Mouse (Mus musculus) cerebellum, adult 11-12 months (tissue): Measurements from ENCODE around the gene Ypel3.

ENCODE experiments used
- DNase-seq: peaks from one replicate; pipeline ENCODE4 v3.0.0; 2022

The Ypel3 gene

DNA sequence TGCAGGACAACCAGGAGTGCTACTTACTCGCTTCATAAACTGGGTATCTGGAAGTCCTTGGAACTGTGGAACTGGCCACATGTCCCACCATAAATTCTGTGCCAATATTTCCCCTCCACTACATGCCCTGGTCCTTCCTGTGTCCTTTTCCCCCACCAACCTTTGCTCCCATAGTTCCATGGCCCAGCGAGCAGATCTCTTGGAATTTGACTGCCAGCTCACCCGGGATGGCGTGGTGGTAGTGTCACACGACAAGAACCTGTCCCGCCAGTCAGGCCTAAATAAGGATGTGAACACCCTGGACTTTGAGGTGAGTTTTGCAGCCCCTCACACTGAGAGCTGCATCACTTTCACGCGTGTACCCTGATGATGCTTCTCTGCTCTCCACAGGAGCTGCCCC, 9.8 kb upstream of the Ypel3 start:
- DNase-seq = peak; percentile 9

DNA sequence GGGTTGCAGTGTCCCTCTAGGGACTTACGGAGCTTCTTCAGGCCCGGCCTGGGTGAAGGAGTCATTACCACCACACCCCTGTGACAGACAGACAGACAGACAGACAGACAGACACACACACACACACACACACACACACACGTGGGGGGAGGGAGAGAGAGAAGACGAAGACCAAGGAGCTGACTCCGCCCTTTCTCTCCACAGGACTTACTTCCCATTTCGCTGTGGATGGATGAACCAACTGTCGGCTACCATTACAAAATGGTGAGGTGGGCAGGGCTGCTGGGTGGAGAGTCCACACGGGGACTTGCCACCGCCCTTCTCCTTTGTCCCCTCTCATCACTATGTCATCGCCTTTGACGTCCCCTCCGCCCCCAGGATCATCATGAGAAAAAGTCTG, 6.0 kb upstream of the Ypel3 start:
- no peak for DNase-seq

DNA sequence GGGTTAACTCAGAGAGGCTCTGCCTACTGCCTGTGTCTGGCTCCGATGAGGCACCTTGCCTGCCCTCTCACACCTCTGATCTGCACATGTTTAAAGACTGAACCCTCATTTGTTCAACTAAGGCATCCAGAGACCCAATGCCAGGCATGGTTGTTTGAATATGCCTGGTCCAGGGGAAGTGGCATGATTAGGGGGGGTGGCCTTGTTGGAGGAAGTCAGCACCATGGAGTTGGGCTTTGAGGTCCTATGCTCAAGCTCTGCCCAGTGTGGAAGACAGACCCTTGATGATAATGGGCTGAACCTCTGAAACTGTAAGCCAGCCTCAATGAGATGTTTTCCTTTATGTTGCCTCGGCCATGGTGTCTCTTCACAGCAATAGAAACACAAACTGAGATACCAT, 3.4 kb upstream of the Ypel3 start:
- DNase-seq = no peak

DNA sequence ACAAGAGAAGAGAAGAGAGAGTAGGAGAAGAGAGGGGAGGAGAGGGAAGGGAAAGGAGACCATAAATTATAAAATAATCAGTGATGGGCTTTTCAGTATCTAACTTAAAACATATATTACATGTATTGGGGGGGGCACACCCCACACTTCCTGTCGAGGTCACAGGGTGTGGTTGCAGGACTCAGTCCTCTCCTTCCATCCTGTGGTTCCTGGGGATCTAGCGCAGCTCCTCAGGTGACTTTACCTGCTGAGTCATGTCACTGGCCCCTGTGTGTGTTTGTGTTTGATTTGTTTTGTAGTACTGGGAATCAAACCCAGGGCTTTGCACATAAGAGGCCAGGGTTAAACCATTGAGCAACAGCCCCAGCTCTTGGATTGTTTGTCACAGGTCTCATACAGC, 2.3 kb upstream of the Ypel3 start:
- DNase-seq = no peak

DNA sequence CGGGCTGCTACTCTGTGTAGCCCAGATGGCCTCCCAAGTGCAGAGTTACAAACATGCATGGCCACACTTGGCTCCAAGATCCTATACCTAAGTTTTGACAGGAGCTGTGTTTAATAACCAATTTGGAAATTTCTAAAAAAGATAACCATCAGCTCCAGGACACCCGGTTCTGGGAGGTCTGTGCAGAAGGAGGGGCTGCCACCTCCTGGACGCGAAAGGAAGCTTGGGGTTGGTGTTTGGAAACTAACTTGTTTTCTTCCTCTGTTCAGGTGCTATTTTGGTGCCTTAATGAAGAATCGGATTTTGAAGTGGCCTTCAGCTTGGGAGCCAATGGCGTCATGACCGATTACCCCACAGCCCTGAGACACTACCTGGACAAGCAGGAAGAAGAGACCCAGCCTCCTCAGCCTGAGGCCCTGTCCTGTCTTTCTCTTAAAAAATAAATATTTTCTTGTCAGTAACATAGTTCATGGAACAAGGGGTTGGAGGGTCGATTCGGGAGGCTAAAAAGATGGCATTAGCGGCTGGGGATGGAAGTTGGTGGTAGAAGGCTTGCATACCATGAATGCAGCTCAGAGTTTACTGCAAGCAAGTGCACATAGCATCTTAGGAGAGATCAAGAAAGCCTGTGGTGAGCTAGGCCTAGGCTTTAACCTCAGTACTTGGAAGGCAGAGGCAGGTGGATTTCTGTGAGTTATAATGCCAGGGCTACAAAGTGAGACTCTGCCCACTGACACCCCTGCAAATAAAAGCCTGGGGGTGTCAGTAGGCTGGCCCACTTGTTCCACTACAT, 1.4 kb upstream of the Ypel3 start:
- DNase-seq = peak; percentile 36

DNA sequence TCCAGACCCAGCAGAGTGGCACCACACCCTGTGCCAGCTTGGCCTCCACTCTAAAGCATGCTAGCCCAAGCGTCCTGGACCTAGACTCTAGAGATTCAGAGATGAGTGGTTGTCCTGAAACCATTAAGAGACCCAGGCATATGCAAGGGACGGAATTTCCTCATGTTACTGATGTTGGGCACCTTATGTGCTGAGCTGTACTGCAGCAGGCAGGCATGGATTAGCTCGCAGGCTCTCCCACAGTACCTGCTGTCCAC, 849 bp upstream of the Ypel3 start:
- peak; percentile 50 for DNase-seq

DNA sequence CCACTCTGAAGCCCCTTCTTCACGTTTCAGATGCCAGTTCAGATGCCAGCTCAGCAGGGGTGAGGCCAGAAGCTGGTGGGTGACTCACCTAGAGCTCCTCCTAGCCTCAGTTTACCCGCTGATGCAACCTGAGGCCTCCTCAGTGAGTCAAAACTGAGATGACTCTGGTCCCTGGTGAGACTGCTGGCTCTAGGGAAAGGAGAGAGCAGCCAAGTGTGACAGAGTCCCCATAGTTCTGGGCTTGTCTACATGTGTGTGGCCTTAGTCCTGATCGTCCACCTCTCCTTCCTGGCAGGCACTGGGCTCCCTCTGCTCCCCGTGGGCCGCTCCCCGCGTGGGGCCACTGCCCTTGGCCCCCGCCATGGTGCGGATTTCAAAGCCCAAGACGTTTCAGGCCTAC, 721 bp downstream of the Ypel3 start:
- DNase-seq = peak; percentile 76

DNA sequence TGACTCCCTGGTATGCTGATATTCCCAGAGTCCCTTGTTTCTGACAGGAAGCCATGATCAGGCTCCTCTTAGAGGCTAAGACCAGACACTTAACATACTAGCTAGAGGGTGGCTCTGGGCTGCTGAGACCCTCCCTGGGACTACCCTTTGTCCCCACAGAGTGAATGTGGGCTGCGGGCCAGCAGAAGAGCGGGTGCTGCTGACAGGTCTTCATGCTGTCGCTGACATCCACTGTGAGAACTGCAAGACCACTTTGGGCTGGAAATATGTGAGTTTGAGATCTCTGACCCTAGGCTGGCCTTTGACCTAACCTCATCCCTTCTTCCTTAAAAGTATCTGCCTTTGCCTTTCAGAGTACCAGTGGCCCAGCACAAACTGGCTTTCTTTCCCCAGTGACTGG, 1.4 kb downstream of the Ypel3 start:
- DNase-seq = peak; percentile 66

DNA sequence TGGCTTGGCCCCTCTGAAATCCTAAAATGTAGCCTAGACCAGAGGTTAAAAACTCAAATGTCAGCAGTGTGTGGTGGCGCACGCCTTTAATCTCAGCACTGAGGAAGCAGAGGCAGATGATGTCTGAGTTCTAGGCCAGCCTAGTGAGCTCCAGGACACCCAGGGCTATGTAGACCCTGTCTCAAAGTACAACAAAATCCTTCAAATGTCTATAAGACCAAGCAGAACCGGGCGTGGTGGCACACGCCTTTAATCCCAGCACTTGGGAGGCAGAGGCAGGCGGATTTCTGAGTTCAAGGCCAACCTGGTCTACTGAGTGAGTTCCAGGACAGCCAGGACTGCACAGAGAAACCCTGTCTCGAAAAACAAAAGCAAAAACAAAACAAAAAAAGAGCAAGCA, 2.3 kb downstream of the Ypel3 start:
- peak; percentile 36 for DNase-seq

DNA sequence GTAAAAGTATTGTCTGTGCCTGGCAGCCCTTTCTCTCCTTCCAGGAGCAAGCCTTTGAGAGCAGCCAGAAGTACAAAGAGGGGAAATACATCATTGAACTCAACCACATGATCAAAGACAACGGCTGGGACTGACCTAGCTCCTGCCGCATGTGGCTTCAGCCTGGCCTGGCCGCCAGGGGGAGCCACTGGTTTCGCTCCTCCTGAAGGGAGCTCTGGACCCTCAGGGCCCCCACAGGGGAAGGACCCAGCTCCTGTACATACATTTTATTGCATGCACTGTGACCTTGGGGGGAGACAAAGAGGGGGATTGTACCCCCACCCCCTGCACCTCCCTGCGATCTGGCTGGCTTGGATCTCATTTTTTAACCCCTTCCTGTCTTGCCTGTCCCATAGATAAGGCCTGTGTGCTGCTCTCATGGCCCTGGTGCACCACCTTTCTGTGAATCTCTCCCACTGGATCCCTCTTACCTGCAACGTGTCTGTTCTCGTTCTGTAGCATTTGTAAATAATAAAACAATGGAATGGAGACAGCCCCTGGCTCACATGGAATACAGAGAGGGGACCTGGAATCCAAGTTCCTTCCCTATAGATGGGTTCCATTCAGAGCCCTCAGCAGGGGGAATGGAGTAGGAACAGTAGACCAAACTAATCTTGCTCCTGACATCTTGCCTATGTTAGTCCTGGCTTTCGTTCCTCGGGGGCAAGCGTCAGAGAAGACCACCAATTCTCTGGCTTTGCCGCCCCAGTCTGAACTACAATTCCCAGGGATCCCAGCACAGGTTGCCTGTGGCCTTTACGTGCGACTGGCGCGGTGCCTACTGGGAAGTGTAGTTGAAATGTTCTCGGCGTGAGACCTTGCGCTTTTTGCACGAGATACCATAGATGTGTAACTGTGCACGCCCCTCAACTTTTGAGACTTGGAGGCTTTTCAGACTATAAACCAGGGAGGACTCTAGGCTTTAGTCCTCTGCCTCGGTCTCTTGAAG, 3.5 kb downstream of the Ypel3 start:
- peak; percentile 86 for DNase-seq

DNA sequence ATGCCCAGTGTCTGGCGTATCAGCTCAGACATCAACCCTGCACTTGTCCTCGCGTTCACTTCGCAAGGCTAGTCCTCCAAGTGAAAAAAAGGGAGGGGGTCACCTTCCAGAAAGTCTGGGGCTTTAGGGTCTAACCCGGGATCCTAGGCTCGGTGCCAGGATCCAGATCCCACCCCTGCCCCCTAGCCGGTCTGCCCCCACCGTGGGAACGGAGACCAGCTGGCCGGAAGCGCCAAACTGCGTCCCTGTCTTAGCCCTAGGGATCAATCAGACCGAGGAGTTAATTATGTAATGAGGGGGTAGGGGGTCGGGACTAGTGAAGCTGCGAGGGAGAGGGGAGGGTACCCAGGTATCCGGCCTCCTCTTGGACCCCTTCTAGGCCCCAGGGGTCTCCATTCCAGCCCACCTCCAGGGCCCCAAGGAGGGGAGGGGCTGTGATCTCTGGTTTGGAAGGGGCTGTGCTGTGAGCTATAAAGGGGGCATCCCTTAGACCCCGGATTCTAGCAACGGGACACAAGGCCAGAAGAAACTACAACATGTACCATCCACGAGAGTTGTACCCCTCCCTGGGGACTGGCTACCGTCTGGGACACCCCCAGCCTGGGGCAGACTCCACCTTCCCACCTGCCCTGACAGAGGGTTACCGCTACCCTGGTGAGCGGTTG, 4.3 kb downstream of the Ypel3 start, which contains the start of gene Tbx6:
Gene Tbx6, plus strand, starts transcription at position 513 of the 665 bp plus-strand sequence.
- DNase-seq = peak; percentile 78

DNA sequence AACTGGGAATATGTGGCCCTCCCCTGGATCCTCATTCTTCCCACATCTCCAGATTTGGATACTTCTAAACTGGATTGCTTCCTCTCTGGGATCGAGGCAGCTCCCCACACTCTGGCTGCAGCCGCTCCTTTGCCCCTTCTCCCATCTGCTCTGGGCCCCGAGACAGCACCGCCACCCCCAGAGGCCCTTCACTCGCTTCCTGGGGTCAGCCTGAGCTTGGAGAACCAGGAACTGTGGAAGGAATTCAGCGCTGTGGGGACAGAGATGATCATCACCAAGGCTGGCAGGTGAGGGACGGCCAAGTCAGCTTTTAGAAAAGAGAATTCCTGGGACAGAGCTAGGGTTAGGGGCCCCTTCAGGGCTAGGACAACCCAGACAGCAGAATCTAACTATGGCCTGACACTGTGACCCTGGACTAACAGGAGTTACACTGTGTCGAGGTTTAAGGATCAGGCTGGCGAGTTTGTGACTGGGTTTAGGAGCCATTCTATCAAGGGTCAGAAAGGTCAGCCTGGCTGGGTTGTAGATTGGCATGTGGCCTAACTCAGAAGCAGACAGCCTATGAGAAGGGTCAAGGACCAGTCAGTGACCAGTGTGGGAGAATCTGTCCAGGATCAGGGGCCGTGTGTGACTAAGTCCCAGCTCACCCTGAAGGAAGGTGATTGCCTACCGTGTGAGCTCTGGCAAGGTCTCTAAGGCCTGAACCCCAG, 5.1 kb downstream of the Ypel3 start:
- peak; percentile 54 for DNase-seq

DNA sequence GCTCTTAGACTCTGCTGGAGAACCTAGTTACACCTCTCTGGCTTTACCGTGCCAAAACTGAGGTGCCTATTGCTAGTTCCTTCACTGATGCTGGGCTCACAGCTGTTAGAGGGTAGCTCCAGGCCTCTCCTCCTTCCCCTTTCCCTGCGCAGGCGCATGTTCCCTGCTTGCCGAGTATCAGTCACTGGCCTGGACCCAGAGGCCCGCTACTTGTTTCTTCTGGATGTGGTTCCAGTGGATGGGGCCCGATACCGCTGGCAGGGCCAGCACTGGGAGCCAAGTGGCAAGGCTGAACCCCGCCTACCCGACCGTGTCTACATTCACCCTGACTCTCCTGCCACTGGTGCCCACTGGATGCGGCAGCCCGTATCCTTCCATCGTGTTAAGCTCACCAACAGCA, 5.9 kb downstream of the Ypel3 start:
- DNase-seq = peak; percentile 58

DNA sequence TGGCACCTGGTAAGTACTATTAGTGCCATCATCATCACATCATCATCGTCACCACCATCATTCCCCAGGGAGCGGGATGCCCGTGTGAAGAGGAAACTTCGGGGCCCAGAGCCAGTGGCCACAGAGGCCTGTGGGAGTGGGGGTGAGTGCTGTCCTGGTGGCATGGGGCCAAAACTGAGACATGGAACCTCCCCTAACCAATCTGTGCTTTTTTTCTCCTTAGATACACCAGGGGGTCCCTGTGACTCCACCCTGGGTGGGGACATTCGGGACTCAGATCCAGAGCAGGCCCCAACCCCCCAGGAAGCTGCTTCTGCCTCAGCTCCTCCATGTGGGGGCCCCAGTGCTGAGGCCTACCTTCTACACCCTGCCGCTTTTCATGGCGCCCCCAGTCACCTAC, 7.7 kb downstream of the Ypel3 start:
- peak; percentile 53 for DNase-seq

DNA sequence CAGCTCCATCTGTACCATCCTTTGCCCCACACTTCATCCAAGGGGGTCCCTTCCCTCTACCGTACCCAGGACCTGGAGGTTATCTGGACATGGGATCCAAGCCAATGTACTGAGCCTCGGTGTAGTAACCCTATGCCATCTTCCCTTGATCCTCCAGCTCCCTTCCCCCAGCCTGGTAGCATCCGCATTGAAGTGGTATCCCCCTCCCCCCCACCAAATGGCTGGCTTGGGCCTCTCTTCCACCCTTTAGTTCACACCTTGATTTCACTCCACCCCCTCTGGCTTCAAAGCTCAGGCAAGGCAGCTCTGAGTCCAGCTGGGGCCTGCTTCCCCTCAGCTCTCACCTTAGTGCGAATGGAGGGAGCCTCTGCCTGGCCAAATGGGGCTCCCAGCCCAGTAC, 8.3 kb downstream of the Ypel3 start:
- peak; percentile 37 for DNase-seq

DNA sequence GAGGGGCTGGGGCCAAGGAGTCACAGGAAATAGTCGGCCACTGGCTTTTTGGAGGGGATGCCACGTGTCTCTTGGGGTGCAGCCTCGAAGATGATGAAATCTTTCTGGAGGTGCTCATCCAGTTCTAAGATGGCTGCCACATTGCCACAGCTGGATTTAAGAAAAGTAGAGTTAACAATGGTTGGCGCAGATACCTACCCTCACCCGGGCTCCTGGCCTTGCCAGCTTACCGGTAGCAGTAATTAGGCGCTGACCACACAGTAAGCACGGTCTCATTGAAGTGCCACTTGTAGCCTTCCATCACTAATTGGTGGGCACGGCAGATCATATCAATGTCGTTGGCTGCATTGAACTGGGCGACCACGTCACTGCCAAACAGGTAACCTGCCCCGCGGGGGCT, 9.4 kb downstream of the Ypel3 start:
- DNase-seq = no peak

DNA sequence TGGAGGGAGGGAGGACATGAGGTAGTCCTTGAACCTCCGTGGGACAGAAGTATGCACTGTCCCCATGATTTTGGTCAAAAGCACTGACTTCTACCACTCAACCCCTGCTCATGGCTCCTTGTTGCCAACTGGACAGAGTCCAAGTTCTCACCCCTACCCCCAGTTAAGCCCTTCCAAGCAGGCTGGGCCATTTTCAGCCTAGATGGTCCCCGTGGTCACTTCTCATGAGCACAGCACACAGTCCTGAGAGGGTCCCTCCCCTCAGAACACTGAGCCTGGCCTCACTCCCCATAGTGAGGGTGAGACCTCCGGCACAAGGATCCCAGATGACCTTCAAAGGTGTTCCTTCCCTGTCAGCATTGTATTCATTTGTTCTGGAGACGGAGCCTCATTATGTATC, 12.4 kb downstream of the Ypel3 start:
- DNase-seq = no peak

DNA sequence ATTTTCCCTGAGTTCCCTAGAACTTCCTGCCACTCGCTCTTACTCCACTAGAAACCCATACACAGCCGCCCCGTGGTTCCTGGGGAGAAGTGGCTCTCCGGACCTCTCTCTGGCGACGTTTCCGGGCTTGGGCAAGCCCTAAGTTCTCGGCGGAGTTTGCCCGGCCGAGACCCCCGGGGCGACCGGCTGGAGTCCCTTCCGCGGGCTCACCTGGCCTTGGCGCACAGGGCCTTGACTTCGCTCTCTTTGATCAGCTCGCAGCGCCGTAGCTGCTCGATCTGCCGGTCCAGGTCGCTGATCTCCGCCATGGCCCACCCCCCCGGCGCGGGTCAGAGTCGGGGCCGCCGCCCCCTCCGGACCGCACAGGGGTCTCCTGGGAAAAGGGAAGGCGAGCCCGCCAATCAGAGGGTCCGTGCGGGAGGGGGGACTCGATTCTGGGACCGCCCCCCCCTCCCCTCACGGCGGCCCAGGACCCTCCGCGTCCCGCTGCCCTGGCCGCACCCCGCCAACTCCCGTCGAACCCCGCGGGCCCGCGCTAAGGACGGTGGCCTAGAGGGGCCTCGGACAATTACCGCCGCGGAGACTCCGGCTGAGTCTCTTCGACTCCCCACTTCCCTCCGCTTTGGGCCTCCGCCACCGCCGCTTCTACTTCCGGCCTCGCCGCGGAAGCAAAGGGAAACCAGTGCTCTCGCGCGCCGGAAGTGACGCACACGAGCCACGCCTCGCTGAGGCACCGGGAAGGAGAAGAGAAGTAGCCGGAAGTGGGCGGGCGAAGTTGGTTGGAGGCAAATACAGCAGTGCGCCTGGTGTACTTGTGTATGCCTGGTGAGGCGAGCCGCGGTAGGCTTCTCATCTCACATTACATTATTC, 15.3 kb downstream of the Ypel3 start, which contains the start of gene Ppp4c:
Gene Ppp4c, minus strand, starts transcription at position 646 of the 870 bp plus-strand sequence.
- DNase-seq = peak; percentile 96

DNA sequence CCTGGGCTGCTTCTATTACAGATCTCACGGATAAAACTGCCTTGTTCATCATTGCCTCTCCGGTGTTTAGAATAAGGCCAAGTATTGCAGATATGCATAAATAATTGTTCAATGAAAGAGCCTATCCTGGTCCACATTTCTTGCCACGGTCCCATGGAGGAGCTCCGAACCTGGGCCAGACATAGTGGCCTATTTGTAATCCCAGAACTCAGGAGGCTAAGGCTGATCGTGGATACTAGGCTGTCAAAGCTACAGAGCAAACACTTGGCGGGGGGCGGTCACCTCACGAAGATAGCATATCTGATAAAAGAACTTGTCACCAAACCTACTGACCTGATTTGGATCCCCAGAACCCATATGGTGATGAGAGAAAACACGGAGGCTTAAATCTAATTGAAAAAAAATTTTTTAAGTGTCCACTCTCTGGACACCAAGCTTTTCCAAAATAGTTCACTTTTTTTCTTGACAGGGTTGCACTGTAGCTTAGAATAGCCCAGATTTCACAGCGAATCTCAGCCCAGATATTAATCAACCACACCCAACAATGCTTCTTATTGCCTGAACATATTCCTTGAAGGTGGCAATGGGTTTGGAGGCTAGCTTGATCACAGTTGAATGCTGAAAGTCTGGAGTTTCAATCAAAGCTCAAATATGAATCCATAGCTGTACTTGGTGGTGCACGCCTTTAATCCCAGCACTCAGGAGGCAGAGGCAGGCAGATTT, 16.1 kb downstream of the Ypel3 start:
- no peak for DNase-seq

DNA sequence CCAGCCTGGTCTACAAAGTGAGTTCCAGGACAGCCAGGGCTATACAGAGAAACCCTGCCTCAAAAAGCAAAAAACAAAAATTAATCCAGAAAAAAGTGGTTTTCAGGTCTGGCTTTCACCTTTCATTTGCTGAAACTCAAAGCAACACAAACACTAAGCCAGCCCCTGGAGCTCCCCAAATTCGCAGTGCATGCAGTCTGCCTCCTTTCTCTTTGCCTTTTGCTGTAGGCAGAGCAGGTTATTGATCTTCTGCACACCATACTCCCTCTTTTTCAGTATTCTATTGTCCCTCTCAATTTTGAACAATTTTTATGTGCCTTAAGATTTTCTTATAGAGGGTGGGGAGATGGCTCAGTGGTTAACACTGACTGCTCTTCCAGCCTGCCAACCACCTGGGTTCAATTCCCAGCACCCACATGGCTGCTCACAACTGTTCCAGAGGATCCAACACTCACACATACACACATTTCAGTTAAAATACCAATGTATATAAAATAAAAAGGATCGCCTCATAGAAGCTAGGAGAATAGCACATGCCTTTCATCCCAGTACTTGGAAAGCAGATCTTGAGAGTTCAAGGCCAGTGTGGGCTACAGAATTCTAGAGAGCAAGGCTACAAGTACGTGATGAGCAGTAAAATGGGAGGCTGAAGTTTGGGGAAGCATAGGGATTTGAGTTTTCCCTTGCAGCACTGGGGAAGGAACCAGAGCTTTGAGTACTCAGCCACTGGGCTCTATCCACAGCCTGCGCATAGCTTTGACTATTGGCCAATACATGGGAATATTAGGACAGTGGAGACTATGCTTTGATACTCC, 16.9 kb downstream of the Ypel3 start:
- no peak for DNase-seq
